Mouse (Mus musculus) granulocyte monocyte progenitor cell, adult 5-6 weeks (primary cell): Measurements from ENCODE around the gene Vav1. TPM values are rescaled to one million over a fixed set of nuclear protein-coding genes. Genes with fewer than 3 reads are reported as not detected.
"Not testable (repeated sequence)": the region's sequence is repeated elsewhere in the genome, so short reads cannot be mapped to it uniquely, and the experiment has no call there.

Experiments
- ATAC-seq: replicated peaks from 2 replicates; pipeline ENCODE4 v1.8.0; 2016; ENCODE audit warnings: mild to moderate bottlenecking, moderate TSS enrichment, inconsistent platforms; ENCODE audit not compliant: poor library complexity, severe bottlenecking
- total RNA-seq, 2 experiments: library from RNA; stranded (forward) in 1 of 2; stranded (reverse) in 1 of 2; fragments of 200-712, 200-1000 nt in 1 of 2; fragments of >200 nt in 1 of 2; fragmentation: Nextera tagmentation in 1 of 2; gene quantifications; 2 replicates each; pipeline ENCODE4 v1.2.3; 2014 to 2017

The Vav1 gene
- total RNA-seq, 2 experiments from 2014 or later: 139 to 284 TPM

- peak; percentile 38 for ATAC-seq
Observed at GRCm38 (mm10) chr17:57276634-57277121, 2.2 kb upstream of the Vav1 start.

GRCm38 (mm10) chr17:57277598-57278261 lies 1.2 kb upstream of the Vav1 start:
- ATAC-seq: not testable (repeated sequence)

DNA sequence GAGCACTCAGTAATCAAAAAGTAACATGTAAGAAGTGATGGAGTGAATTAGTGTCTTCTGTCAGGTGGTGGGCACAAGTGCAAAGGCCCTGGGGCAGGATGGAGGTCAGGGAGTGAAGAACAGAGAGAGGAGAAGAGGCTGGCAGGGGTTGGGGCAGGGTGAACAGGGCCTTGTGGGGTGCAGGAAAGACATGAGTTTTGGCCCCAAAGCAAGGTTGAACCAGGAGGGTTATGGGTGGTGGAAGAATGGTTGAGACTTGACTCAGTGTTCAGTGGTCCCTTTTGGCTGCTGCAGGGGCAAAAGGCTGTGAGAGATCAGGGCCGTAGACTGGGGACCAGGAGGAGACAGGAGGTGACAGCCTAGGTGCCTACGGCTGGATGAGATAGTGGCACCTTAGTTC lies 363 bp upstream of the Vav1 start:
- no peak for ATAC-seq

DNA sequence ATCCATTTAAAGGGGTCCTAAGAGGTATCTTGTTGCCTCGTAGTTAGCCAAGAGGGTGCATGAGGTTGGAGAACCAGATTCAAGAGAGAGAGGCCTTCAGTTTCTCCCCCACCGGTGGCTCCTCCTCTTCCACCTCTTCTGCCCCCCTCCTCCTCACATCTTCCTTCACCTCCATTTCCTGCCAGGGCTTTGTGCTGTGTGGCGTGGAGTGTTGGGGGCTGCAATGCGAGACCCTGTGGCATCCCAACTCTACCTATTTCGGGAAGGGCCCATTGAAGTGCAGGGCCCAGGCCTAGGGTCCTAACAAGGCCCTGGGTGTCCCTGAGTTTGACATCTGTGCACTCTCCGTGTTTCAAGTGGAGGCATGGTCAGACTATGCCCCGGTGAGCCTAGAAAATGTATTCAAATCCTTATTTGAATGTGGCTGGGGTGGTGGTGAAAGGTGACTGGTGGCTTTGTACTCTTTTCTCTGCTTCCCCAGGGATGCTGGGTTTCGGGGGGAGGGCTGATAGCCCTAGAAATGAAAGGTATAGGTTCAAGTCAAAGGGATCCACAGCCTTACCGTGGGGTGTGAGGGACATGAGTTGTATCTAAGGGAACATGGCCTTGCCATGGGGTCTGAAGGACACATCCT lies 808 bp downstream of the Vav1 start:
- ATAC-seq: no peak

- peak; percentile 36 for ATAC-seq
Observed at GRCm38 (mm10) chr17:57280411-57280810, 1.5 kb downstream of the Vav1 start.

DNA sequence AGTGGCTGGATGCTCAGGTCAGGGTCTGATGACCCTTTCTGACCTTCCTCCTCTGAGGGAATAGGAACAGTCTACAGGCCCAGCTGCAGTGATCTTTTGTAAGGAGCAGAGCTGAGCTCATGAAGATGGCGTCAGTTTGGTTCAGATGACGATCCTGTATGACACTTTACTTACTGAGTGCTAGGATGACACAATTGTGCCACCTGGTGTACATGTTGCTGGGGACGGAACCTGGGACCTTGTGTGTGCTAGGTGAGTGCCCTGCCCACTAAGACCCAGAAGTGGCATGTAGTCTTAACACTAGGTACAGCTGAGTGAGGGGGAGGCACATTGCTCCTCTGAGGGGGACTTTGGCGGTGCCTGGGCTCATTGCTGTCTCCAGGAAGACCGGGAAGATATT lies 5.0 kb downstream of the Vav1 start:
- no peak for ATAC-seq

GRCm38 (mm10) chr17:57285077-57285476 lies 6.2 kb downstream of the Vav1 start:
- ATAC-seq: peak; percentile 51

GRCm38 (mm10) chr17:57286718-57287355 lies 7.9 kb downstream of the Vav1 start:
- ATAC-seq: no peak

GRCm38 (mm10) chr17:57289252-57289651 lies 10.4 kb downstream of the Vav1 start:
- ATAC-seq: no peak

DNA sequence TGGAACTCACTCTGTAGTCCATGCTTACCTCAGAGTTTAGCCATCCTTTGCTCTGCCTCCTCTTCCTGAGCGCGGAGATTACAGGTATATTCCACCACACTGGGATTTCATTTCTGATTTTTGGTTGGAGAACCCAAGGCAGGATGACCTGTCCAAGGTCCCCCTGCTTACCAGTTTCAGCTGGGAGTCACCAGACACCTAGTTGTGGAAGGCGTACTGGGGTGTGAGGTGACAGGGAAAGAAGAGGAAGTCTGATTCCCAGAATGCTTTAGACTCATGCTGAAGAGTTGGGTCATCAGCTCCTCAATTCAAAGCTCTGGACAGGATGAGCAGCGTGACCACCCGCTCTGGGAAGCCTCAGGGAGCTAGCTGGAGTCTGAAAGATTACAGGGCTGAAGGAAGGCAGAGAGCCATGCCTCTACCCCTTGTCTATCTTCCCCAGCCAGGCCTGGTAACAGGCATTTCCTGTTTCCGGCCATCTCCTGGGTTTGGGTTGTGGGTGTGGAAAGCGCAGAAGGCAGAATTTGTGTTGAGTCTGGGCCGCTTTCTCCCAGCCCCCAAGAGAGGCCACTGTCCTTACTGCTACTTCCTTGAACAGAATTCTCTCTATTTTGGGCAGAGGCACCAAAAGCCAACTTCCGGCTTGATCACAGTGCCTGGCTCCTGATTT lies 11.2 kb downstream of the Vav1 start:
- ATAC-seq: peak; percentile 76

DNA sequence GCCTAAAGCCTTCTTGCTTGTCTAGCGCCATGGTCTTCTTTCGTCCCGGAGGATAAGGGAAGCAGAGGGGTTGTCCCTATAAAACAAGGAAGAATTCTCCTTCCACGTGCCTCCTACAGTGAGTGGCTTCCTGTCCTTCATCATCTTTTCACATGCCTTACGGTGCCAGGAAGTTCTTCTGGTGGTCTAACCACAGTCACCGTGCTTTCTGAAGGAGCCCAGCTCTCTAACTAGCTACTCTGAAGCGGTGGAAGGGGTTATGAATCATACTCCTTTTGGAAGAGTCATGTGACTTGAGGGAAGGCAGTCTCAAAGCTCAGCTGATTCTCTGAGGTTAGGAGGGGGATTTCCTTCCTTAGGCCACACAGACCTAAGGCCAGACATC lies 11.8 kb downstream of the Vav1 start:
- peak; percentile 71 for ATAC-seq

DNA sequence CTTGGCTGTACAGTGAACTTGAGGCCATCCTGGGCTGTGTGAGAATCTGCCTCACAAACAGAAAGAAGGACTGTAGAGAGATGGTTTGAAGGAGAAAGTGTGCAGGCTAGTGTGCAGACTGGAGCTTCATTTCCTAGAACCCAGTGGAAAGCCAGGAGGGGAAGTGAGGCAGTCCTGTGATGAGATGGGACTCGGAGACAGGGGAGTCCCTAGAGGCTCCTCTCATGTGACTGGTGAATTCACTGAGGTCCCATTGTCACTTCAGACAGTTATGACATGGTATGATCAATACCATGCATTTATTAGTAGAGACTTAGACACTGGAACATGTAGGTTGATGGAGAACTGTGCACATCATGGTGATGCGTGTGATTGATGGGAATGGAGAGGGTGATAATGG lies 13.4 kb downstream of the Vav1 start:
- no peak for ATAC-seq

- ATAC-seq: no peak
Observed at GRCm38 (mm10) chr17:57292968-57293367, 14.1 kb downstream of the Vav1 start.

DNA sequence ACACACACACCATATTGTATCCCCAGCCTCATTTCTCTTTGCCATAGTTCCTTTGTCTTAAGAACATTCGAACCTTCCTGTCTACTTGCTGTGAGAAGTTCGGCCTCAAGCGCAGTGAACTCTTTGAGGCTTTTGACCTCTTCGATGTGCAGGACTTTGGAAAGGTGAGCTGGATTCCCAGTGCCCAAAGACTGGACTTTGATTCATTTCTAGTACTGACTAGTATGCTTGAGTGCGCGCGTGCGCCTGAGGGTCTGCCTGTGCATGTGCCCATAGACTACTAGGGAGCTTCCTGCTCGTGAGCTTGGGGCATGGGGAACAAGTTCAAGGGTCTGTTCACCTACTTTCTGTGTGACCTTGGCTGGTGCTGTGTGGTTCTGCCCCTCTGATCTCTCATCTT lies 17.0 kb downstream of the Vav1 start:
- no peak for ATAC-seq

DNA sequence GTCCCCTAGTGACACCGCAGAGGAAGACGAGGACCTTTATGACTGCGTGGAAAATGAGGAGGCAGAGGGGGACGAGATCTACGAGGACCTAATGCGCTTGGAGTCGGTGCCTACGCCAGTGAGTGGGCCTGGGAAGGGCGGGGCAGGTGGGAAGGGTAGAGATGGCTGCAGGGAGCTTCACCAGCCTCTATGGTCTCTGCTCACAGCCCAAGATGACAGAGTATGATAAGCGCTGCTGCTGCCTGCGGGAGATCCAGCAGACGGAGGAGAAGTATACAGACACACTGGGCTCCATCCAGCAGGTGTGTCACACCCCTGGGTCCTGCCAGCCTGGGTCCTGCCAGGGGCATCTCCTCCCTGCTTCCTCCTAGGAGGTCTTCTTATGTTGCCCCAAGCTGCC lies 18.1 kb downstream of the Vav1 start:
- no peak for ATAC-seq

GRCm38 (mm10) chr17:57305593-57305992 lies 26.7 kb downstream of the Vav1 start:
- ATAC-seq: peak; percentile 60

DNA sequence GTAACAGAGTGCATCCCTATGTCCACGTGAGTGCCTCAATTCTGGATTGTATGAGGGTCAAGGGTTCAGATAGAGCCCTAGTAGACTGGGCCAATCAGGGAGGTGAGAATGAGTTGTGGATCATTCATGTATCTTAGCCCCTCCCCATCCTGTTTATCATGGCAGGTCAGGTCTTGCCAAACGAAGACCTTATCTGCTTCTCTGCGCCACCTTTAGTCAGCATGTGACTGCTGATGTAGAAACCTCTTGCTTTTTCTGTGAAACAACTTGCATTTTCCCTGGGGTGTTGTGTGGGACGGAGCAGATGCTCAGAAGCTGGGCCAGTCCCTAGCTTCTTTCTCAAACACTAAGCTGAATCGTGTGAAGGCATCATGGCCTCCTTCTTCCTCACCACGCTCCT lies 28.2 kb downstream of the Vav1 start:
- no peak for ATAC-seq

- ATAC-seq: peak; percentile 74
Observed at GRCm38 (mm10) chr17:57311801-57312200, 32.9 kb downstream of the Vav1 start.

DNA sequence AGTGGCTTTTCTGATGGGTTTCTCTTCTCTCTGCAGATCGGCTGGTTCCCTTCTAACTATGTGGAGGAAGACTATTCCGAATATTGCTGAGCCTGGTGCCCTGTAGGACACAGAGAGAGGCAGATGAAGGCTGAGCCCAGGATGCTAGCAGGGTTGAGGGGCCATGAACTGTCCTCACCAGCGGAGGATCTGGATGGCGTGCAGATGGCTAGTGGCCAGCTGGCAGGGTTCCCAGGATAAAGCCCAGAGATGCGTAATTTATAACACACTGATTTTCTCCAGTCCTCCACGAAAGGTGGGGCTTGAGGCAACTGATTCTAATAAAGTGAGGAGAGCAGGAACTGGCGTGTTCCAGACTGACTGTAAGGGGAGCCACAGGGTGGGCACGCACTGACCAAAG lies 48.7 kb downstream of the Vav1 start:
- no peak for ATAC-seq

- no peak for ATAC-seq
Observed at GRCm38 (mm10) chr17:57328944-57329343, 50.0 kb downstream of the Vav1 start.

DNA sequence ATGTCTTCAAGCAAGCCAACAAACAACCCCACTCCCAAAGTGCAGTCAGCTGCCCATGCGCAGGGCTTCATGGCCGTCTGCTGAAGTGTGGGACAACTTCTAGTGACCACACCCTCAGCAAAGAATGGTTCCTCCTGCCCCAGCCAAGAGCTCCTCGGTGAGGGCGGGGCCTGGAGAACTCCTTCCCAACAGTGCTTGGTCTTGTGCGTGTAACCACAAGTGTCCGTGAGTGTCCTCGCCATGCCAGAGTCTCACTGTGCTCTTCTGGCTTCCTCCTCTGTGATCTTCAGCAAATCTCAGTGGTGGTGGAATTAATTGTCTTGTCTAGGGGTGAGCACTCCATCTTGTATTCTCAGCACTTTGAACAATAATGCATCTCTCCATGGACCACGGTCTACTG lies 52.1 kb downstream of the Vav1 start:
- ATAC-seq: peak; percentile 42
